Mouse (Mus musculus) stomach, embryonic 16.5 days (tissue): ENCODE results near the gene Epha2. TPM values are rescaled to one million over a fixed set of nuclear protein-coding genes. Genes with fewer than 3 reads are reported as not detected.
A peak's percentile ranks its signal among the peaks of the same experiment; 100 is the strongest.

ENCODE experiments used
- ATAC-seq: fragments of 200-750 bp; cut with Nextera tagmentation; 2 replicates; pipeline ENCODE4 v1.8.0; 2017; ENCODE audit warnings: moderate number of reproducible peaks, moderate TSS enrichment; ENCODE audit not compliant: insufficient read depth, low FRiP score
- H3K27ac ChIP-seq: fragments of 300-500 bp; sonication (generic); 2 replicates; pipeline ENCODE4 v1.5.1; 2014; ENCODE audit warnings: low read length
- H3K27me3 ChIP-seq: fragments of 300-500 bp; sonication (generic); 2 replicates; pipeline ENCODE4 v1.6.1; 2014; ENCODE audit warnings: low read length, control low read depth, mixed read lengths; ENCODE audit not compliant: control insufficient read depth, insufficient read depth
- H3K36me3 ChIP-seq: fragments of 300-500 bp; sonication (generic); 2 replicates; pipeline ENCODE4 v1.6.1; 2014; ENCODE audit warnings: low read length; ENCODE audit not compliant: control insufficient read depth, insufficient read depth
- H3K4me1 ChIP-seq: fragments of 300-500 bp; sonication (generic); 2 replicates; pipeline ENCODE4 v1.6.1; 2014; ENCODE audit warnings: low read length, control low read depth, mixed read lengths; ENCODE audit not compliant: control insufficient read depth, insufficient read depth
- H3K4me2 ChIP-seq: fragments of 300-500 bp; sonication (generic); 2 replicates; pipeline ENCODE4 v1.6.1; 2014; ENCODE audit warnings: low read depth, low read length, mixed read lengths
- H3K4me3 ChIP-seq: fragments of 300-500 bp; sonication (generic); replicated peaks from 2 replicates; pipeline ENCODE4 v1.5.1; 2014; ENCODE audit warnings: mild to moderate bottlenecking, low read length
- H3K9ac ChIP-seq: fragments of 300-500 bp; sonication (generic); 2 replicates; pipeline ENCODE4 v1.6.1; 2014; ENCODE audit warnings: low read length
- H3K9me3 ChIP-seq: fragments of 300-500 bp; sonication (generic); replicated peaks from 2 replicates; pipeline ENCODE4 v1.6.1; 2016; ENCODE audit warnings: low read length, control low read depth; ENCODE audit not compliant: control insufficient read depth
- WGBS: fragments of 180-500 bp; shearing (Covaris S2); extraction: QIAGEN DNeasy Blood & Tissue Kit; methylation state at CpG from one replicate; pipeline ENCODE4 v1.1.7; 2014; 5-methylcytosine and 5-hydroxymethylcytosine counted together
- polyA plus RNA-seq: library from polyadenylated mRNA; unstranded; fragments of >200 nt; fragmentation: Nextera tagmentation; extraction: Ambion mirVana; gene quantifications from 2 replicates; pipeline ENCODE4 v1.2.1, GENCODE M21; 2015

Gene Epha2
- 9.5 and 12.1 TPM in 2 replicates for polyA plus RNA-seq

DNA sequence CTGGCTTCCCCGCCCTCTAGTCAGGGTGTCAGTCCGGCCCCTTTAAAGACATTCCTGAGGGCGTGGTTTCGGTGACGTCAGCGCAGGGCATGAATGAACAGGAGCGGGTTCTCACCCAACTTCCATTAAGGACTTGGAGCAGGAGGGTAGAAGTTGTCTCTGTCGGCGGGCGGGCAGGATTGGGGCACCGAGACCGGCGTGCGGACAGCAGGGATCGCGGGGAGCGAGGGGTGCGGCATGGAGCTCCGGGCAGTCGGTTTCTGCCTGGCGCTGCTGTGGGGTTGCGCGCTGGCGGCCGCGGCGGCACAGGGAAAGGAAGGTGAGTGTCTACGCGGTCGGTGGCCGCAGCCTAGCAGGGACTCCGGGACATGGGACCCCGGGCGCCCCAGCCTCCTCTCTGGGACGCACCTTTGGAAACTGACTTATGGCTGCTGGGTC lies at the start of gene Epha2:
Gene Epha2, plus strand, starts transcription at position 125 of the 438 bp plus-strand sequence.
- H3K27me3 ChIP-seq, result peaks cover 5% of the 10 kb centered on the region; the same call in 1 of the 2 replicates
- H3K4me1 ChIP-seq, result peaks cover 24% of the 10 kb centered on the region; the same call in 1 of the 2 replicates
- peak within 1 kb of the TSS; percentile 76 for H3K4me3 ChIP-seq
- peak within 1 kb of the TSS; percentile 80 for H3K27ac ChIP-seq
- no peaks in the 10 kb centered on the region for H3K9me3 ChIP-seq
- ATAC-seq, result peak; percentile 75; the same call in 1 of the 2 replicates
- no peaks in the 10 kb centered on the region for H3K36me3 ChIP-seq
- H3K9ac ChIP-seq, result peak within 1 kb of the TSS; percentile 90
- H3K4me2 ChIP-seq, result peak within 1 kb of the TSS; percentile 87
- WGBS, result under 1% methylated on average over 35 of the region's 35 CpGs

DNA sequence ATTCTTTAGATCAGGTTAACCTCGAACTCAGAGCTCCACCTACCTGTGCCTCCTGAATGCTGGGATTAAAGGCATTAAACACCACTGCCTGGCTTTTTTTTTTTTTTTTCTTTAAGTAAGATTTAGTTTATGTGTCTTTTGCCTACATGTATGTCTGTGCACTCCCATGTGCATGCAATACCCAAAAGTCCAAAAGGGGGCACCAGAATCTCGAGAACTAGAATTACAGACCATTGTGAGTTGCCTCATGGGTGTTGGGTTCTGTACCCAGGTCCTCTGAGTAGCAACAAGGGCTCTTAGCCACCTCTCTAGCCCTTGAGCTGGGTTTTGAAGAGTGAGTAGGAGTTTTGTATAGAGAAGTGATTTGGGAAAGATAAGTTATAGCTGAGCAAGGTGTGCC lies 48.4 kb upstream of the Epha2 start:
- no peak overlapping the region for H3K4me2 ChIP-seq
- ATAC-seq, result no peak
- no peak overlapping the region for H3K27ac ChIP-seq
- no peak overlapping the region for H3K4me3 ChIP-seq
- no peaks in the 10 kb centered on the region for H3K9me3 ChIP-seq
- peaks cover 24% of the 10 kb centered on the region for H3K4me1 ChIP-seq
- H3K27me3 ChIP-seq, result 0 out of 2 replicates have a peak, but pooled peaks cover 2% of the 10 kb centered on the region
- WGBS, result 66% methylated on average over 2 of the region's 2 CpGs
- H3K9ac ChIP-seq, result no peak overlapping the region
- peaks cover 13% of the 10 kb centered on the region for H3K36me3 ChIP-seq

GRCm38 (mm10) chr4:141254234-141254633 lies 46.8 kb upstream of the Epha2 start:
- Histone ChIP-seq H3K9me3 (no peaks in the 10 kb centered on the region), H3K36me3 (peaks cover 13% of the 10 kb centered on the region), H3K27me3 (no peaks in the 10 kb centered on the region), H3K9ac (peak overlapping the region; percentile 9; the same call in 1 of the 2 replicates), H3K4me3 (no peak overlapping the region), H3K4me1 (peaks cover 15% of the 10 kb centered on the region; the same call in 1 of the 2 replicates), H3K27ac (peak overlapping the region; percentile 55; the same call in 1 of the 2 replicates), H3K4me2 (no peak overlapping the region)
- WGBS, result 51% methylated on average over 16 of the region's 16 CpGs
- ATAC-seq, result peak; percentile 48; the same call in 1 of the 2 replicates

DNA sequence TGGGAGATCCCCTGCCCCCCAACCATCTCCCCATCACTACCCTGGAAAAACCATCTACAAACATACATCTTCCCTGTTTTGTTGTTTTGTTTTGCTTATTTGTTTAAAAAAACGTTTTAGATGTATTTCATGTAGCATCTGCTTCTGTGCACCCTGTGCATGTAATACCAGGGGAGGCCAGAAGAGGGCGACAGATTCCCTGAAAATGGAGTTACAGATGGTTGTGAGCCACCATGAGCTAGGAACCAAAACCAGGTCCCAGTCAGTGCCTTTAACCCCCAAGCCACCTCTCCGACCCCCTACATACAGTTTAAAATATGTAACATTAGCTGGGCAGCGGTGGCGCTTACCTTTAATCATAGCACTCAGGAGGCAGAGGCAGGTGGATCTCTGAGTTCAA lies 43.6 kb upstream of the Epha2 start:
- Histone ChIP-seq H3K4me3 (no peak overlapping the region), H3K36me3 (peaks cover 5% of the 10 kb centered on the region; the same call in 1 of the 2 replicates), H3K9ac (no peak overlapping the region), H3K27ac (no peak overlapping the region), H3K27me3 (no peaks in the 10 kb centered on the region), H3K4me2 (no peak overlapping the region), H3K4me1 (peaks cover 29% of the 10 kb centered on the region; the same call in 1 of the 2 replicates), H3K9me3 (no peaks in the 10 kb centered on the region)
- ATAC-seq, result no peak
- 67% methylated on average over 5 of the region's 5 CpGs for WGBS

DNA sequence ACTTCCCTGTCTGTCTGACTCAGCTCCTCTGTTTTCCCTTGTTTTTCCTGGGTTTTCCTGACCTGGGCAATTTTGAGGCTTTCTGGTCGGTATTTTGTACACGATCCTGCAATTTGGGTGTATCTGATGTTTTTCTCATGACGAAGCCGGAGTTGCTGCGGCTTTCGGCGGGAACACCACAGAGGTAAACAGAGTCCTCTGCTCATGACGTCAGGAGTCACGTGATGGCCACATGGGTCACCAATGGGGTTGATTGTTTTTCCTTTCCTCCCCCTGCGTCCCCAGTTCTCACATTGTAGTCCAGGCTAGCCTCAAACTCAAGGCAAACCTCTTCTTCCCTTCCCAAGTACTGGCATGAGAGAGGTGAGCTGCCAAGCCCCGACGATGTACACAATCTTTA lies 41.6 kb upstream of the Epha2 start:
- H3K9me3 ChIP-seq, result no peaks in the 10 kb centered on the region
- H3K36me3 ChIP-seq, result peaks cover 5% of the 10 kb centered on the region; the same call in 1 of the 2 replicates
- H3K4me2 ChIP-seq, result peak overlapping the region; percentile 47
- 0 out of 2 replicates have a peak overlapping the region, but pooled peaks have one; percentile 47 for H3K27ac ChIP-seq
- peaks cover 22% of the 10 kb centered on the region; the same call in 1 of the 2 replicates for H3K4me1 ChIP-seq
- H3K4me3 ChIP-seq, result no peak overlapping the region
- 73% methylated on average over 12 of the region's 12 CpGs for WGBS
- H3K27me3 ChIP-seq, result no peaks in the 10 kb centered on the region
- no peak for ATAC-seq
- 0 out of 2 replicates have a peak overlapping the region, but pooled peaks have one; percentile 6 for H3K9ac ChIP-seq

DNA sequence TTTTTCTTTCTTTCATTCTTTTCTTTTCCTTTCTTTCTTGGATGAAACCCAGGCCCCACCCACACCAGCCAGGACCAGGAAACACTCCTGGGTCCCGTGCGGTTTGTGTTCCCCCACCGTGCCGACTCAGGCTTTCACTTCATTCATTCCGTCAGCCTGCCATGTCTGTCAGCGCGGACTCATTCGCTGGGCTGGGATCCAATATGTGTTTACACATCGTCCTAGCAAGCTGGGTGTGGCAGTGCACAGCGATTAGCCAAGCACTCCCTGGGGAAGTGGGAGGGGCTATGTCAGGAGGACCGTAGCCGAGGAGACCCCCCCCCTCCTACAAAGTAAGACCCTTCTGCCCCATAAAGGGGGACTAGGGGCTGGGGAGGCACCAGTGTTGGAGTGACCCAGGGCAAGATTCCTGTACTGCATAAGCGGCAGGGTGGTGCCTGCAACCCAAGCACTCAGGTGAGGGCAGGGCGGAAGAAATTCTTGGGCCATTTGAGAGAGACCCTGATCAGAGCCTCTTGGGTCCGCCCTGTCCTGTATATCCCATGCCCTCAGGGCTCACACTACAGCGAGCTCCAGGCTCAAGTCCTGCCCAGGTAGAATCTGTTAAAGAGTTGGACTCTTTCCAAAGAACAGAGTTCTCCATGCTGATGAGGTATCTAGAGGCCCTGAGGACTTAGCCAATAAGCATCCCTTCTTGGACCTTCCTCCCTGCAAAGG lies 40.9 kb upstream of the Epha2 start:
- H3K4me2 ChIP-seq, result peak overlapping the region; percentile 47
- WGBS, result 31% methylated on average over 16 of the region's 16 CpGs
- H3K27ac ChIP-seq, result peak overlapping the region; percentile 69
- H3K27me3 ChIP-seq, result no peaks in the 10 kb centered on the region
- peak overlapping the region; percentile 36; the same call in 1 of the 2 replicates for H3K9ac ChIP-seq
- H3K9me3 ChIP-seq, result no peaks in the 10 kb centered on the region
- peaks cover 5% of the 10 kb centered on the region; the same call in 1 of the 2 replicates for H3K36me3 ChIP-seq
- ATAC-seq, result peak; percentile 86
- H3K4me1 ChIP-seq, result peaks cover 17% of the 10 kb centered on the region; the same call in 1 of the 2 replicates
- H3K4me3 ChIP-seq, result peak overlapping the region; percentile 18

DNA sequence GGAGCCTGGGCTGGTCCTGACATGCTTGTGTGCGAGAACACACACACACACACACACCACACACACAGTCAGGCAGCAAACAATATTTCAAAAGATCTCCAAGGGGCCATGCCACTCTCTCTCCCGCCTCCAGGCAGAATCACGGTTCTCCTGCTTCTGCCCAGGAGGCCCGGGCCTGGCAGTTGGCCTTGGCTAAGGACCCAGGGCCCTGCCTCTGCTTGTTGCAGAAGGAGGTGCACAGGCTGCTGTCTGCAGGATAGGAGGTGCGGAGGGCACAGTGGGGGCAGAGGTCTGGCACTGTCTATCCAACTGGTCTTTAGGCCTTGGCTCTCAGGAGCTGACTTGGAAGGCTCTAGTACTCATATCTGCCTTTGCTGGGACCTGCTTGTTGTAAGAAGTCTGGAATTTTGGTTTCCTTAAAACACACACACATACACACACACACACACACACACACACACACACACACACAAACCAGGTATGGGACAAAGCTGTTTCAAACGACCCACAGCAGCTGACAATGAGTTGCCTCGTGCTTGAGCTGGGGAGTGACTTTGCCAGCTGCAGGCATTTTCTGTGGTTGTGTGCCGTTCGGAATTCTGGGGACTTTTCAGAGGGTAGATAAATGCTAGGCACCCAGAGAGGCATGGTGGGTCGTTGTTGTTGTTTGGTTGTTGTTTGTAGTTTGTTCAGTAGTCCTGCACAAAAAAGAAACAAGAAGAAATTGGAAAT lies 38.0 kb upstream of the Epha2 start:
- ATAC-seq, result no peak
- 75% methylated on average over 10 of the region's 10 CpGs for WGBS
- H3K9me3 ChIP-seq, result no peaks in the 10 kb centered on the region; the same call in 1 of the 2 replicates

DNA sequence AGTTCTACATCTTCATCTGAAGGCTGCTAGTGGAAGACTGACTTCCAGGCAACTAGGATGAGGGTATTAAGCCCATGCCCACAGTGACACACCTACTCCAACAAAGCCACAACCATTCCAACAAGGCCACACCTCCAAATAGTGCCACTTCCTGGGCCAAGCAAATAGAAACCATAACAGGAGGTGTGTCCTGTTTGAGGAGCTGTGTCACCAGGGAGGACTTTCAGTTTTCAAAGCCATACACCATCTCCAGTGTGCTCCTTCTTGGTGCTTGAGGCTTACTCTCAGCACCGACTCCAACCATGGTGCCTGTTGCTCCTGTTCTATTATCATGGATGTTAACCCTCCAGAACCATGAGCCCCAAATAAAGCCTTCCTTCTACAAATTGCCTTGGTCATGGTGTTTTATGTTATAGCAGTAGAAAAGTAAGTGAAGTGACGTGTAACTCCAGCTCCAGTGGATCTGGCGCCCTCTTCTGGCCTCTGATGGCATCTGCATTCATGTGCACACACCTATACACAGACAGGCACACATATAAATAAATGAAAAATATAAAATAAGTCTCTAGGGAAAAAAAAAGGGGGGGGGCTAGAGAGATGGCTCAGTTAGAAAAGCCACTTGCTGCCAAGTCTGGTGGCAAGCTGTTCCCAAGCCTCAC lies 34.9 kb upstream of the Epha2 start:
- no peaks in the 10 kb centered on the region for H3K4me1 ChIP-seq

More for the DNA sequence above, 38.0 kb upstream of the Epha2 start:
- no peaks in the 10 kb centered on the region for H3K36me3 ChIP-seq
- no peak overlapping the region for H3K4me3 ChIP-seq
- no peaks in the 10 kb centered on the region for H3K27me3 ChIP-seq
- no peak overlapping the region for H3K4me2 ChIP-seq
- H3K9ac ChIP-seq, result no peak overlapping the region
- H3K4me1 ChIP-seq, result peaks cover 14% of the 10 kb centered on the region; the same call in 1 of the 2 replicates
- no peak overlapping the region for H3K27ac ChIP-seq

More for the DNA sequence above, 34.9 kb upstream of the Epha2 start:
- ATAC-seq, result no peak
- H3K4me3 ChIP-seq, result no peak overlapping the region
- H3K9ac ChIP-seq, result no peak overlapping the region
- H3K4me2 ChIP-seq, result no peak overlapping the region
- H3K27ac ChIP-seq, result no peak overlapping the region
- no peaks in the 10 kb centered on the region for H3K36me3 ChIP-seq
- WGBS, result 89% methylated on average over 3 of the region's 3 CpGs
- no peaks in the 10 kb centered on the region for H3K27me3 ChIP-seq
- H3K9me3 ChIP-seq, result no peaks in the 10 kb centered on the region; the same call in 1 of the 2 replicates
